Mouse (Mus musculus) liver, adult 2 months (tissue): Measurements from ENCODE around the gene Sec63.

Experiments
- CTCF ChIP-seq: fragments of 200-500 bp; IDR thresholded peaks from 2 replicates; pipeline ENCODE4 v1.5.1; 2011; ENCODE audit warnings: low read depth, low read length, control low read depth
- POLR2A ChIP-seq: fragments of 200-500 bp; IDR thresholded peaks from 2 replicates; pipeline ENCODE4 v1.6.1; 2011; ENCODE audit warnings: low read length, control low read depth; ENCODE audit not compliant: insufficient read depth; ENCODE audit errors: extremely low read depth

DNA sequence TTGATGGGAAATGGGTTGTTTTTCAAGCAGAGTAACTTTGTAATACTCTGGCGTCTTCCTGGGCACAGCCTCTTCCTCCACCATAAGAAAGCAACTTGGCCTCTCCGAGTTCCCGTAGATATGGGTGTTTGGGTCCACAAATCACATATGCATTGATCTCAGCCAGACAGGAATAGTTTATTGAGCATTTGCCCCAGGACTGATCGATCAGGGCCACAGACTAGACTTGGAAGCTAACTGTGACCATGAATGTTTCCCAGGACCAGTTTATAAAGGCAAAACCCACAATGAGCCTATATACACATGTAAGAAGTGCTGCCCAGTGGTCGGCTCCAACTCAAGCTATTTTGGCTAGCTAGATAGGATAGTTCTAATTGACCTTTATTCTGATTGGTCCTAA lies 39.2 kb upstream of the Sec63 start:
- TF ChIP-seq CTCF (no peak), POLR2A (no peak)
